Mouse (Mus musculus): ENCODE results near the gene Atoh7. TPM values are rescaled to one million over a fixed set of nuclear protein-coding genes. Genes with fewer than 3 reads are reported as not detected.
A peak's percentile ranks its signal among the peaks of the same experiment; 100 is the strongest.

Atoh7 gene
- total RNA-seq, 1 experiment from 2014 or later: not detected

- no peak for ATAC-seq (replicated peaks; ENCODE audit: low read depth, poor library complexity, severe bottlenecking)
These were observed 6.6 kb upstream of the Atoh7 start for GRCm38 (mm10) chr10:63092616-63093550.

- ATAC-seq (replicated peaks; ENCODE audit: low read depth, poor library complexity, severe bottlenecking): no peak
These were observed 2.7 kb upstream of the Atoh7 start for GRCm38 (mm10) chr10:63096757-63097156.

GRCm38 (mm10) chr10:63098191-63098590, 1.3 kb upstream of the Atoh7 start:
- no peak for ATAC-seq (replicated peaks; ENCODE audit: low read depth, poor library complexity, severe bottlenecking)

- peak; percentile 84 for ATAC-seq (replicated peaks; ENCODE audit: low read depth, poor library complexity, severe bottlenecking)
These were observed 601 bp downstream of the Atoh7 start for GRCm38 (mm10) chr10:63099941-63100562.

GRCm38 (mm10) chr10:63100657-63101056, 1.2 kb downstream of the Atoh7 start:
- ATAC-seq (replicated peaks; ENCODE audit: low read depth, poor library complexity, severe bottlenecking): no peak

- ATAC-seq (replicated peaks; ENCODE audit: low read depth, poor library complexity, severe bottlenecking): 0 out of 2 replicates have a peak, but pooled peaks have one; percentile 60
These were observed 13.7 kb downstream of the Atoh7 start for GRCm38 (mm10) chr10:63113027-63113604.

- no peak for ATAC-seq (replicated peaks; ENCODE audit: low read depth, poor library complexity, severe bottlenecking)
These were observed 14.4 kb downstream of the Atoh7 start for GRCm38 (mm10) chr10:63113716-63114360.

- no peak for ATAC-seq (replicated peaks; ENCODE audit: low read depth, poor library complexity, severe bottlenecking)
These were observed 16.4 kb downstream of the Atoh7 start for GRCm38 (mm10) chr10:63115881-63116280.

- no peak for ATAC-seq (replicated peaks; ENCODE audit: low read depth, poor library complexity, severe bottlenecking)
These were observed 16.9 kb downstream of the Atoh7 start for GRCm38 (mm10) chr10:63116376-63116775.

GRCm38 (mm10) chr10:63117583-63117982, 18.1 kb downstream of the Atoh7 start:
- ATAC-seq (replicated peaks; ENCODE audit: low read depth, poor library complexity, severe bottlenecking): no peak

GRCm38 (mm10) chr10:63119916-63120315, 20.5 kb downstream of the Atoh7 start:
- no peak for ATAC-seq (replicated peaks; ENCODE audit: low read depth, poor library complexity, severe bottlenecking)

GRCm38 (mm10) chr10:63121961-63122360, 22.5 kb downstream of the Atoh7 start:
- no peak for ATAC-seq (replicated peaks; ENCODE audit: low read depth, poor library complexity, severe bottlenecking)

- peak; percentile 66 for ATAC-seq (replicated peaks; ENCODE audit: low read depth, poor library complexity, severe bottlenecking)
These were observed 23.1 kb downstream of the Atoh7 start for GRCm38 (mm10) chr10:63122516-63122915.

GRCm38 (mm10) chr10:63123141-63123540, 23.7 kb downstream of the Atoh7 start:
- no peak for ATAC-seq (replicated peaks; ENCODE audit: low read depth, poor library complexity, severe bottlenecking)

- no peak for ATAC-seq (replicated peaks; ENCODE audit: low read depth, poor library complexity, severe bottlenecking)
These were observed 24.6 kb downstream of the Atoh7 start for GRCm38 (mm10) chr10:63124016-63124415.

- no peak for ATAC-seq (replicated peaks; ENCODE audit: low read depth, poor library complexity, severe bottlenecking)
These were observed 25.9 kb downstream of the Atoh7 start for GRCm38 (mm10) chr10:63125343-63125742.

- ATAC-seq (replicated peaks; ENCODE audit: low read depth, poor library complexity, severe bottlenecking): no peak
These were observed 26.7 kb downstream of the Atoh7 start for GRCm38 (mm10) chr10:63126116-63126515.

- ATAC-seq (replicated peaks; ENCODE audit: low read depth, poor library complexity, severe bottlenecking): no peak
These were observed 27.7 kb downstream of the Atoh7 start for GRCm38 (mm10) chr10:63127156-63127555.

- no peak for ATAC-seq (replicated peaks; ENCODE audit: low read depth, poor library complexity, severe bottlenecking)
These were observed 28.8 kb downstream of the Atoh7 start for GRCm38 (mm10) chr10:63128256-63128655.

- ATAC-seq (replicated peaks; ENCODE audit: low read depth, poor library complexity, severe bottlenecking): no peak
These were observed 31.0 kb downstream of the Atoh7 start for GRCm38 (mm10) chr10:63130500-63130899.
